Mouse (Mus musculus) retina, postnatal 7 days (tissue): Measurements from ENCODE around the gene Cldn34b4.

Experiments used
- DNase-seq: peaks from one replicate; pipeline ENCODE4 v3.0.0-alpha.2; 2012; ENCODE audit warnings: low read depth, low spot score

Cldn34b4 gene

DNA sequence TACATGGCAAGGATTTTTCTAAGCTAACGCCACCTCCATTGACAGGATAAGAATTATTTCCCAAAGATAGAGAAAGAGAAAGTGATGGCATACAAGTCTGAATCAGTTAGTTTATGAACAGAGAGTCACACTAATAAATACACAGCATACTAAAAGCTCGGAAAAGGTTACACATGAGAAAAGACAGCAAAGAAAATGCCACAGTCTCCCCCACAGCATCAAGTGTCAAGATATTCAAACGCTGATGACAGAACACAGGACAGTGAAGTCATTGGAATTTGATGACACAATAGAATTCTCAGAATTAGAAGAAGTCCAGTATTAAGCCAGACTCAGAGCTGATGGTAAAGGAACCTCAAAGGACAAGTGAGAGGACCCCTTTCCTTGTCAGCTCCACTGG lies at the start of gene Cldn34b4:
Gene Cldn34b4 (plus strand): TSS at position 301 of the 400 bp plus-strand sequence.
- no peak for DNase-seq
